Mouse (Mus musculus): ENCODE measurements at regions not wholly inside any gene's neighbourhood (a gene's known extent, or its start where the extent isn't known, plus 50 kb on each side); places are given as distances from the start of the nearest gene placed in this dataset.

GRCm38 (mm10) chr2:48557123-48557522 is 256.8 kb upstream of the Acvr2a start:
- Histone ChIP-seq H3K27me3 (ENCODE audit: control insufficient read depth, insufficient read depth, low read length) (no peaks in the 10 kb centered on the region), H3K36me3 (ENCODE audit: control insufficient read depth, insufficient read depth, low read length) (no peaks in the 10 kb centered on the region), H3K4me2 (ENCODE audit: low read depth, low read length) (no peak overlapping the region), H3K9ac (replicated peaks; ENCODE audit: low read depth, low read length) (no peak overlapping the region), H3K9me3 (ENCODE audit: control insufficient read depth, low read length) (no peaks in the 10 kb centered on the region), H3K27ac (ENCODE audit: low read depth, low read length) (no peak overlapping the region), H3K4me1 (ENCODE audit: control insufficient read depth, insufficient read depth, low read length) (no peaks in the 10 kb centered on the region), H3K4me3 (ENCODE audit: low read depth, low read length) (no peak overlapping the region)
- no peak for ATAC-seq (ENCODE audit: low read depth)

- Histone ChIP-seq H3K4me2 (ENCODE audit: low read depth, low read length) (no peak overlapping the region), H3K9me3 (ENCODE audit: control insufficient read depth, low read length) (no peaks in the 10 kb centered on the region), H3K4me3 (ENCODE audit: low read depth, low read length) (no peak overlapping the region), H3K27ac (ENCODE audit: low read depth, low read length) (no peak overlapping the region), H3K9ac (replicated peaks; ENCODE audit: low read depth, low read length) (no peak overlapping the region), H3K36me3 (ENCODE audit: control insufficient read depth, insufficient read depth, low read length) (no peaks in the 10 kb centered on the region), H3K27me3 (ENCODE audit: control insufficient read depth, insufficient read depth, low read length) (no peaks in the 10 kb centered on the region), H3K4me1 (ENCODE audit: control insufficient read depth, insufficient read depth, low read length) (no peaks in the 10 kb centered on the region)
- WGBS = 91% methylated on average over 3 of the region's 3 CpGs
- no peak for ATAC-seq (ENCODE audit: low read depth)
Observed at GRCm38 (mm10) chr2:48558641-48559040, 255.3 kb upstream of the Acvr2a start.

GRCm38 (mm10) chr2:48563636-48564035 is 250.3 kb upstream of the Acvr2a start:
- Histone ChIP-seq H3K9me3 (ENCODE audit: control insufficient read depth, low read length) (no peaks in the 10 kb centered on the region), H3K4me2 (ENCODE audit: low read depth, low read length) (no peak overlapping the region), H3K27ac (ENCODE audit: low read depth, low read length) (no peak overlapping the region), H3K36me3 (ENCODE audit: control insufficient read depth, insufficient read depth, low read length) (no peaks in the 10 kb centered on the region), H3K4me1 (ENCODE audit: control insufficient read depth, insufficient read depth, low read length) (no peaks in the 10 kb centered on the region), H3K27me3 (ENCODE audit: control insufficient read depth, insufficient read depth, low read length) (no peaks in the 10 kb centered on the region), H3K9ac (replicated peaks; ENCODE audit: low read depth, low read length) (no peak overlapping the region), H3K4me3 (ENCODE audit: low read depth, low read length) (no peak overlapping the region)
- no peak for ATAC-seq (ENCODE audit: low read depth)
- WGBS = 82% methylated on average over 3 of the region's 3 CpGs

- no peaks in the 10 kb centered on the region for H3K36me3 ChIP-seq (ENCODE audit: control insufficient read depth, insufficient read depth, low read length)
- H3K27ac ChIP-seq (ENCODE audit: low read depth, low read length) = no peak overlapping the region
- 85% methylated on average over 4 of the region's 4 CpGs for WGBS
- no peak for ATAC-seq (ENCODE audit: low read depth)
- no peak overlapping the region for H3K4me3 ChIP-seq (ENCODE audit: low read depth, low read length)
- no peaks in the 10 kb centered on the region for H3K27me3 ChIP-seq (ENCODE audit: control insufficient read depth, insufficient read depth, low read length)
- H3K9ac ChIP-seq (replicated peaks; ENCODE audit: low read depth, low read length) = no peak overlapping the region
- H3K4me1 ChIP-seq (ENCODE audit: control insufficient read depth, insufficient read depth, low read length) = no peaks in the 10 kb centered on the region
- no peaks in the 10 kb centered on the region for H3K9me3 ChIP-seq (ENCODE audit: control insufficient read depth, low read length)
- H3K4me2 ChIP-seq (ENCODE audit: low read depth, low read length) = no peak overlapping the region
Observed at GRCm38 (mm10) chr2:48564170-48564569, 249.7 kb upstream of the Acvr2a start.

- no peak overlapping the region for H3K27ac ChIP-seq (ENCODE audit: low read depth, low read length)
- 62% methylated on average over 6 of the region's 6 CpGs for WGBS
- no peaks in the 10 kb centered on the region for H3K36me3 ChIP-seq (ENCODE audit: control insufficient read depth, insufficient read depth, low read length)
- H3K4me3 ChIP-seq (ENCODE audit: low read depth, low read length) = no peak overlapping the region
- H3K27me3 ChIP-seq (ENCODE audit: control insufficient read depth, insufficient read depth, low read length) = no peaks in the 10 kb centered on the region
- H3K9me3 ChIP-seq (ENCODE audit: control insufficient read depth, low read length) = no peaks in the 10 kb centered on the region
- ATAC-seq (ENCODE audit: low read depth) = no peak
- no peak overlapping the region for H3K9ac ChIP-seq (replicated peaks; ENCODE audit: low read depth, low read length)
- H3K4me1 ChIP-seq (ENCODE audit: control insufficient read depth, insufficient read depth, low read length) = no peaks in the 10 kb centered on the region
- H3K4me2 ChIP-seq (ENCODE audit: low read depth, low read length) = no peak overlapping the region
Observed at GRCm38 (mm10) chr2:48567871-48568270, 246.0 kb upstream of the Acvr2a start.

GRCm38 (mm10) chr2:48586162-48586830 is 227.6 kb upstream of the Acvr2a start:
- WGBS = 63% methylated on average over 7 of the region's 7 CpGs
- H3K4me2 ChIP-seq (ENCODE audit: low read depth, low read length) = no peak overlapping the region

GRCm38 (mm10) chr2:48586831-48587169 is 227.1 kb upstream of the Acvr2a start:
- WGBS = 52% methylated on average over 4 of the region's 4 CpGs
- H3K4me3 ChIP-seq (ENCODE audit: low read depth, low read length) = no peak overlapping the region
- no peak overlapping the region for H3K9ac ChIP-seq (replicated peaks; ENCODE audit: low read depth, low read length)
- H3K36me3 ChIP-seq (ENCODE audit: control insufficient read depth, insufficient read depth, low read length) = no peaks in the 10 kb centered on the region
- H3K4me2 ChIP-seq (ENCODE audit: low read depth, low read length) = no peak overlapping the region
- H3K27ac ChIP-seq (ENCODE audit: low read depth, low read length) = no peak overlapping the region
- H3K9me3 ChIP-seq (ENCODE audit: control insufficient read depth, low read length) = no peaks in the 10 kb centered on the region
- no peaks in the 10 kb centered on the region for H3K4me1 ChIP-seq (ENCODE audit: control insufficient read depth, insufficient read depth, low read length)
- ATAC-seq (ENCODE audit: low read depth) = no peak
- no peaks in the 10 kb centered on the region for H3K27me3 ChIP-seq (ENCODE audit: control insufficient read depth, insufficient read depth, low read length)

More at GRCm38 (mm10) chr2:48586162-48586830, 227.6 kb upstream of the Acvr2a start:
- Histone ChIP-seq H3K36me3 (ENCODE audit: control insufficient read depth, insufficient read depth, low read length) (no peaks in the 10 kb centered on the region), H3K9ac (replicated peaks; ENCODE audit: low read depth, low read length) (no peak overlapping the region), H3K9me3 (ENCODE audit: control insufficient read depth, low read length) (no peaks in the 10 kb centered on the region), H3K4me3 (ENCODE audit: low read depth, low read length) (no peak overlapping the region), H3K27ac (ENCODE audit: low read depth, low read length) (no peak overlapping the region), H3K4me1 (ENCODE audit: control insufficient read depth, insufficient read depth, low read length) (no peaks in the 10 kb centered on the region), H3K27me3 (ENCODE audit: control insufficient read depth, insufficient read depth, low read length) (no peaks in the 10 kb centered on the region)
- ATAC-seq (ENCODE audit: low read depth) = no peak

GRCm38 (mm10) chr2:48589709-48590108 is 224.2 kb upstream of the Acvr2a start:
- Histone ChIP-seq H3K36me3 (ENCODE audit: control insufficient read depth, insufficient read depth, low read length) (no peaks in the 10 kb centered on the region), H3K9me3 (ENCODE audit: control insufficient read depth, low read length) (no peaks in the 10 kb centered on the region), H3K27ac (ENCODE audit: low read depth, low read length) (no peak overlapping the region), H3K27me3 (ENCODE audit: control insufficient read depth, insufficient read depth, low read length) (no peaks in the 10 kb centered on the region), H3K4me2 (ENCODE audit: low read depth, low read length) (no peak overlapping the region), H3K9ac (replicated peaks; ENCODE audit: low read depth, low read length) (no peak overlapping the region), H3K4me3 (ENCODE audit: low read depth, low read length) (no peak overlapping the region), H3K4me1 (ENCODE audit: control insufficient read depth, insufficient read depth, low read length) (no peaks in the 10 kb centered on the region)
- ATAC-seq (ENCODE audit: low read depth) = no peak

- Histone ChIP-seq H3K4me2 (ENCODE audit: low read depth, low read length) (no peak overlapping the region), H3K27me3 (ENCODE audit: control insufficient read depth, insufficient read depth, low read length) (no peaks in the 10 kb centered on the region), H3K9ac (replicated peaks; ENCODE audit: low read depth, low read length) (no peak overlapping the region), H3K27ac (ENCODE audit: low read depth, low read length) (no peak overlapping the region), H3K36me3 (ENCODE audit: control insufficient read depth, insufficient read depth, low read length) (no peaks in the 10 kb centered on the region), H3K9me3 (ENCODE audit: control insufficient read depth, low read length) (no peaks in the 10 kb centered on the region), H3K4me1 (ENCODE audit: control insufficient read depth, insufficient read depth, low read length) (no peaks in the 10 kb centered on the region), H3K4me3 (ENCODE audit: low read depth, low read length) (no peak overlapping the region)
- no peak for ATAC-seq (ENCODE audit: low read depth)
- WGBS = 24% methylated on average over 5 of the region's 5 CpGs
Observed at GRCm38 (mm10) chr2:48597793-48598583, 215.9 kb upstream of the Acvr2a start.
